Mouse (Mus musculus) liver, embryonic 11.5 days (tissue): ENCODE measurements around the gene Vwa5b1. TPM values are rescaled to one million over a fixed set of nuclear protein-coding genes. Genes with fewer than 3 reads are reported as not detected.

Experiments
- ATAC-seq: fragments of 200-750 bp; cut with Nextera tagmentation; replicated peaks from 2 replicates; pipeline ENCODE4 v1.8.0; 2017; ENCODE audit warnings: moderate number of reproducible peaks, mild to moderate bottlenecking, moderate TSS enrichment, moderate library complexity; ENCODE audit not compliant: low FRiP score
- DNase-seq: peaks from one replicate; pipeline ENCODE4 v3.0.0-alpha.2; 2017; ENCODE audit warnings: low spot score
- H3K27ac ChIP-seq: fragments of 300-500 bp; sonication (generic); 2 replicates; pipeline ENCODE4 v1.5.1; 2014; ENCODE audit warnings: mild to moderate bottlenecking, low read depth, low read length, control low read depth
- H3K27me3 ChIP-seq: fragments of 300-500 bp; sonication (generic); replicated peaks from 2 replicates; pipeline ENCODE4 v1.6.1; 2014; ENCODE audit warnings: low read length, mixed read lengths; ENCODE audit not compliant: control insufficient read depth, insufficient read depth
- H3K36me3 ChIP-seq: fragments of 300-500 bp; sonication (generic); 2 replicates; pipeline ENCODE4 v1.6.1; 2014; ENCODE audit warnings: mild to moderate bottlenecking, low read length, moderate library complexity, mixed read lengths; ENCODE audit not compliant: control insufficient read depth, insufficient read depth
- H3K4me1 ChIP-seq: fragments of 300-500 bp; sonication (generic); replicated peaks from 2 replicates; pipeline ENCODE4 v1.6.1; 2014; ENCODE audit warnings: low read length, mixed read lengths; ENCODE audit not compliant: control insufficient read depth, insufficient read depth
- H3K4me2 ChIP-seq: fragments of 300-500 bp; sonication (generic); 2 replicates; pipeline ENCODE4 v1.6.1; 2014; ENCODE audit warnings: mild to moderate bottlenecking, control low read depth, moderate library complexity
- H3K4me3 ChIP-seq: fragments of 300-500 bp; sonication (generic); 2 replicates; pipeline ENCODE4 v1.5.1; 2014; ENCODE audit warnings: low read depth, low read length, control low read depth
- H3K9ac ChIP-seq: fragments of 300-500 bp; sonication (generic); 2 replicates; pipeline ENCODE4 v1.6.1; 2014; ENCODE audit warnings: low read depth, low read length, control low read depth
- H3K9me3 ChIP-seq: fragments of 300-500 bp; sonication (generic); 2 replicates; pipeline ENCODE4 v1.6.1; 2016; ENCODE audit warnings: low read length, inconsistent platforms, mixed read lengths; ENCODE audit not compliant: control insufficient read depth
- WGBS: fragments of 180-500 bp; shearing (Covaris S2); extraction: QIAGEN DNeasy Blood & Tissue Kit; methylation state at CpG from one replicate; pipeline ENCODE4 v1.1.7; 2014; 5-methylcytosine and 5-hydroxymethylcytosine counted together
- polyA plus RNA-seq: library from polyadenylated mRNA; unstranded; fragments of >200 nt; fragmentation: Nextera tagmentation; extraction: Ambion mirVana; gene quantifications from 2 replicates; pipeline ENCODE4 v1.2.1, GENCODE M21; 2014

Vwa5b1 gene
- polyA plus RNA-seq, 1 experiment from 2014 or later: not detected

DNA sequence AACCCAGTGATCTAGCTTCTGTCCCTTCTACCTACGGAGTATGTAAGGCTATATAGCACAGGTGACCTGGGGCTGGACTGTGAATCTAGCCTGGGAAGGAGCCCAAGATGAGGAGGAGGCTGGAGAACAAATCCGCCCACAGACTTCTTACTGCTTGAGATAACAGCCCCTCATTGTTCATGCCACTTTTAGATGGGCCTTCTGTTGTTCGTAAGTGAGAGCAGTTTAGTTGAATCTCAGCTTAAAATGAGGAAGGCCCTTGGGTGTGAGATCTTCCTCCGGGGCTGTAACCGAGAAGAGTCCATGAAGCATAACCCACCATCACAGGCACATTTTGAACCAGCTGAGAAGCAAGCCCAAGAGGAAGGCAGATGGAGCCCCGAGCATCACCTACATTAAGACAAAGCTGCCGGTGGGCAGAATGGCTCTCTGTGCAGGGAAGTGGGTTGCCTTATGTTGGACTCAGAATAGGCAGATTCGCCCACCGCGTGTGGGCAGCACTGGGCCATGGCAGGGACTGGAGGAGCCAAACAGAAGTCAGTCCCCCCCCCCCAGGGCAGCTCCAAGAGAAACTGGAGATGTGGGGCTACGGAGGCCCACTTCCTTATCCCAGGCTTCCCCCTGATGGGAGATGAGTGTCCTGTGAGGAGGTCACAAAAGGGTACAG, 24.4 kb upstream of the Vwa5b1 start:
- Histone ChIP-seq H3K4me1 (no peaks in the 10 kb centered on the region), H3K9me3 (no peaks in the 10 kb centered on the region), H3K27me3 (no peaks in the 10 kb centered on the region), H3K36me3 (no peaks in the 10 kb centered on the region), H3K4me3 (no peak overlapping the region), H3K4me2 (no peak overlapping the region), H3K9ac (no peak overlapping the region), H3K27ac (no peak overlapping the region)
- 74% methylated on average over 11 of the region's 11 CpGs for WGBS
- ATAC-seq (no peak), DNase-seq (no peak)

DNA sequence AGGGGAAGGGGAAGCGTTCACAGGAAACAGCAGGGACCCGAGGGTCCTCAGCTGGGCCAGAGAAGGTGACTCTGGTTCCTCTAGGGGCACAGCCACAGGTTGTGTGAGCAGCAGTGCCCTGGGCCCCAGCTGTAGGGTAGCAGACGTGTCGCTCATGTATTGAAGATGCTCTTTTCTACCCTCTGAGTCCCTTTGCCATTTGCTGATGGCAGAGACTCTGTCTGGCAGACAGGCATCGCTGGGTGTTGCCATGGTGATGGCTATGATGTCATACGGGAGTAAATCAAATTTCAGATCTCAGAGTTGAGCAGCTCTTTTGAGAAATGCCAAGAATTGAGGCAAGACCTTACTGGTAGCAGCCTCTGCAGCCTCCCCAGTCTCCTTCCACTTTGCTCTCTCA, 17.4 kb upstream of the Vwa5b1 start:
- no peaks in the 10 kb centered on the region for H3K36me3 ChIP-seq
- H3K4me3 ChIP-seq: no peak overlapping the region
- DNase-seq (no peak), ATAC-seq (no peak)
- H3K27me3 ChIP-seq: no peaks in the 10 kb centered on the region
- H3K27ac ChIP-seq: no peak overlapping the region
- no peaks in the 10 kb centered on the region for H3K9me3 ChIP-seq
- H3K4me1 ChIP-seq: no peaks in the 10 kb centered on the region
- 55% methylated on average over 6 of the region's 6 CpGs for WGBS
- H3K4me2 ChIP-seq: no peak overlapping the region
- H3K9ac ChIP-seq: no peak overlapping the region

DNA sequence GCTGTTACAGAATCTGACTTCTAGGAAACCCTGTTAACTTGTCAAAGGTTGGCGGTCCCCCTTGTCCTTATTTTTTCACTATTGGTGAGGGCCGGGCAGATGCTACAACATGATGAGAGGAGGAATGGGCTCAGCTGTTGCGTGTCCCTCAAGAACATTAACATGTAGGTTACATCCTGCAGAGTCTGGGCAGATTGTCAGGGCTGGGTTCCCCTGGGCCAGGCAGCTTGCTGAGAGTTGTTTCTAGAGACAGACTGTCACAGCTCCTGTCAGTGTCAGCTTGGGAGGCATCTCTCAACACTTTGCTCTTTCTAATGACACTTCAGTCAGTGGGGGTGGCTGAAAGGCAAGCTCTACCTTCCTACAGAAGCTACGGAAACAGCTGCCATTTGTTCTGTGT, 16.2 kb upstream of the Vwa5b1 start:
- no peak overlapping the region for H3K4me2 ChIP-seq
- ATAC-seq (no peak), DNase-seq (no peak)
- no peak overlapping the region for H3K27ac ChIP-seq
- H3K27me3 ChIP-seq: no peaks in the 10 kb centered on the region
- no peaks in the 10 kb centered on the region for H3K4me1 ChIP-seq
- no peaks in the 10 kb centered on the region for H3K36me3 ChIP-seq
- H3K4me3 ChIP-seq: no peak overlapping the region
- no peaks in the 10 kb centered on the region for H3K9me3 ChIP-seq
- WGBS: 85% methylated on average over 4 of the region's 4 CpGs
- no peak overlapping the region for H3K9ac ChIP-seq

DNA sequence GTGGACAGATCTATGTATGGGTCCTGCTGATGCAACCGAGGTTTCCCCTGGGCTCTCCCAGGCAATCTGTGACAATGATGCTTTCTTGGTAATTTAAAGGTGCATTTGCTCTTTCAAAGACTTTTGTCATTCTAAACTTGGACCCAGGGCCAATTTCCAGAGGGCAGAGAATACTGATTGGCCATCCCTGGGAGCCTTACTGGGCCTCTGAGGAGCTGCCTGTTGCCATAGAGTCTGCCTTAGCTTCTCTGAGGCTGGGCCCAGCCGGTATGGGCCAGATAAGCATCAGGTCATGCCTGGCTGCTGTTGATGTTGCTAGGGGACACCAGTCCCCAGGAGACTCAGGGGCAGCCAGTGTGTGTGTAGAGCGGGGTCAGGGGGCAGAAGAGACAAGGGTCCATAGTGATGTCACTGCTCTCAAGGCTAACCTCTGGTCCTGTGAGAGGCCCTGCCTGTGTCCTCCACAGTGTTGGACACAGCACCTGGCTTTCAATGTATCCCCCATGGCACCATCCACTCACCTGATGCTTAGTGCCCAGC, 12.5 kb upstream of the Vwa5b1 start:
- no peaks in the 10 kb centered on the region for H3K27me3 ChIP-seq
- H3K36me3 ChIP-seq: no peaks in the 10 kb centered on the region
- no peaks in the 10 kb centered on the region for H3K4me1 ChIP-seq
- no peaks in the 10 kb centered on the region for H3K9me3 ChIP-seq
- no peak overlapping the region for H3K4me2 ChIP-seq
- DNase-seq (no peak), ATAC-seq (no peak)
- no peak overlapping the region for H3K4me3 ChIP-seq
- 69% methylated on average over 3 of the region's 3 CpGs for WGBS
- H3K9ac ChIP-seq: no peak overlapping the region
- H3K27ac ChIP-seq: no peak overlapping the region

DNA sequence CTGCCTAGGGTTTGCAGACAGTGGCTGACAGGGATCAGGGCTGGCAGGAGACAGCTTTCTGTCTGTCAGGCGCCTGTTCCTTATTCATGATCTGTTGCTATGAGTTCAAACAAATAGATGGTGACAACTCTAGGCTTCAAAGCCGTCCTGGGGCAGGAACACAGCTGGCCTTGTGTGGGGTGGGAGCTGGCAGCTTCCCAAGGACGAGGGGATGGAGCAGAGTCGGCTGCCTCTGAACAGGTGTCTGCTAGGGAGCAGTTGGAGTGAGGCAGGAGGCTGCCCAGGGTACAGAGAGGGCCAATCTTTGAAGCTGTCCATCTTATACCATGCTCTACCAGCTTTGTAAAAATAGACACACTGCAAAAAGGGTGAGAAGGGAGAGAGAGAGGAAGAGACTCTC, 6.6 kb upstream of the Vwa5b1 start:
- Histone ChIP-seq H3K36me3 (no peaks in the 10 kb centered on the region), H3K9ac (no peak overlapping the region), H3K4me1 (no peaks in the 10 kb centered on the region), H3K4me3 (no peak overlapping the region), H3K9me3 (no peaks in the 10 kb centered on the region), H3K27ac (no peak overlapping the region), H3K27me3 (no peaks in the 10 kb centered on the region), H3K4me2 (no peak overlapping the region)
- no peak for DNase-seq
- WGBS: 26% methylated on average over 4 of the region's 4 CpGs
- no peak for ATAC-seq

- Histone ChIP-seq H3K4me3 (no peak overlapping the region), H3K9ac (no peak overlapping the region), H3K27ac (no peak overlapping the region), H3K36me3 (no peaks in the 10 kb centered on the region), H3K27me3 (no peaks in the 10 kb centered on the region), H3K9me3 (no peaks in the 10 kb centered on the region), H3K4me2 (no peak overlapping the region), H3K4me1 (0 out of 2 replicates have a peak, but pooled peaks cover 3% of the 10 kb centered on the region)
- 37% methylated on average over 4 of the region's 4 CpGs for WGBS
- no peak for ATAC-seq
- DNase-seq: no peak
These were observed 445 bp upstream of the Vwa5b1 start for GRCm38 (mm10) chr4:138636146-138636511.

- Histone ChIP-seq H3K9me3 (no peaks in the 10 kb centered on the region), H3K9ac (no peak overlapping the region), H3K27me3 (no peaks in the 10 kb centered on the region), H3K4me3 (no peak overlapping the region), H3K4me1 (no peaks in the 10 kb centered on the region), H3K27ac (no peak overlapping the region), H3K36me3 (no peaks in the 10 kb centered on the region), H3K4me2 (no peak overlapping the region)
- no peak for ATAC-seq
- 52% methylated on average over 5 of the region's 5 CpGs for WGBS
- no peak for DNase-seq
These were observed 7.4 kb downstream of the Vwa5b1 start for GRCm38 (mm10) chr4:138628256-138628655.

- ATAC-seq (no peak), DNase-seq (no peak)
- H3K36me3 ChIP-seq: no peaks in the 10 kb centered on the region
- H3K27ac ChIP-seq: no peak overlapping the region
- no peak overlapping the region for H3K9ac ChIP-seq
- no peak overlapping the region for H3K4me3 ChIP-seq
- no peak overlapping the region for H3K4me2 ChIP-seq
- H3K9me3 ChIP-seq: no peaks in the 10 kb centered on the region
- no peaks in the 10 kb centered on the region for H3K4me1 ChIP-seq
- 2% methylated on average over 8 of the region's 8 CpGs for WGBS
- H3K27me3 ChIP-seq: no peaks in the 10 kb centered on the region
These were observed 21.2 kb downstream of the Vwa5b1 start for GRCm38 (mm10) chr4:138614454-138614853.

DNA sequence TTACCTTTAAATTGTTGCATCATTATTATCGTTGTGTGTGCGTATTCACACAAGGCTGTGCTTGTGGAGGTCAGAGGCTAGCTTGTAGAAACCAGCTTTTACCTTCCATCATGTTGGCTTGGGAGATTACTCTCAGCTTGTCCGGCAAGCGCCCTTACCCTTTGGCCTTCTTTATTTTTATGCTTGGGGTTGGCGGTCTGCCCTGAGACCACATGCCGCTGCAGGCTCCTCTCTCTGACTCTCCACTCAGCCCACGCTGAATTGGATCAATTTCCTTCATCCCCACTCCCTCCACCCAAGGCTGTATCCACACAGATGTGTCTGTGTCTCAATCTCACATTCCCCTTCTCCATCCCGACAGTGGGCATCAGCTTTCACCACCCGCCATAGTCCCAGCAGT, 33.8 kb downstream of the Vwa5b1 start:
- 64% methylated on average over 9 of the region's 9 CpGs for WGBS
- ATAC-seq (no peak), DNase-seq (no peak)
- Histone ChIP-seq H3K9ac (no peak overlapping the region), H3K9me3 (no peaks in the 10 kb centered on the region), H3K4me1 (no peaks in the 10 kb centered on the region), H3K4me2 (no peak overlapping the region), H3K4me3 (no peak overlapping the region), H3K36me3 (no peaks in the 10 kb centered on the region), H3K27ac (no peak overlapping the region), H3K27me3 (no peaks in the 10 kb centered on the region)
